Mouse (Mus musculus) erythroblast, embryonic 14.5 days (primary cell): Measurements from ENCODE around the gene Nup160. TPM values are rescaled to one million over a fixed set of nuclear protein-coding genes. Genes with fewer than 3 reads are reported as not detected.

ENCODE experiments used
- H3K27me3 ChIP-seq: 2 replicates; pipeline ENCODE4 v1.6.1; 2012; ENCODE audit warnings: inconsistent platforms; ENCODE audit not compliant: control insufficient read depth
- H3K36me3 ChIP-seq: 2 replicates; pipeline ENCODE4 v1.6.1; 2012; ENCODE audit warnings: mild to moderate bottlenecking, inconsistent platforms; ENCODE audit not compliant: control insufficient read depth
- H3K4me1 ChIP-seq: 2 replicates; pipeline ENCODE4 v1.6.1; 2012; ENCODE audit warnings: inconsistent platforms; ENCODE audit not compliant: control insufficient read depth
- H3K4me3 ChIP-seq: replicated peaks from 2 replicates; pipeline ENCODE3; 2012; ENCODE audit warnings: moderate library complexity, mild to moderate bottlenecking, inconsistent platforms
- H3K9me3 ChIP-seq: 2 replicates; pipeline ENCODE4 v1.6.1; 2012; ENCODE audit warnings: low read length, inconsistent platforms, mixed read lengths; ENCODE audit not compliant: control insufficient read depth
- GATA1 ChIP-seq: IDR thresholded peaks from 2 replicates; pipeline ENCODE4 v1.6.1; 2012; ENCODE audit warnings: low read length, inconsistent platforms, mixed read lengths
- TAL1 ChIP-seq: IDR thresholded peaks from 3 replicates; pipeline ENCODE4 v1.6.1; 2012; ENCODE audit warnings: low read length, inconsistent platforms, mixed read lengths
- polyA plus RNA-seq: library from polyadenylated mRNA; stranded (reverse); fragments of >175 nt; gene quantifications from 2 replicates; pipeline ENCODE4 v1.2.3, GENCODE M21; 2012

Gene Nup160
- polyA plus RNA-seq, 1 experiment: 0.84 TPM

- Histone ChIP-seq H3K27me3 (no peaks in the 10 kb centered on the region), H3K36me3 (peaks cover 7% of the 10 kb centered on the region), H3K9me3 (peaks cover 2% of the 10 kb centered on the region), H3K4me3 (no peak overlapping the region), H3K4me1 (peaks cover 24% of the 10 kb centered on the region)
- TF ChIP-seq GATA1 (no peak), TAL1 (no peak)
Observed at GRCm38 (mm10) chr2:90674555-90674954, 2.5 kb upstream of the Nup160 start.

GRCm38 (mm10) chr2:90675488-90675887 is 1.5 kb upstream of the Nup160 start:
- H3K36me3 ChIP-seq: peaks cover 6% of the 10 kb centered on the region
- H3K9me3 ChIP-seq: no peaks in the 10 kb centered on the region
- H3K27me3 ChIP-seq: no peaks in the 10 kb centered on the region
- H3K4me1 ChIP-seq: peaks cover 27% of the 10 kb centered on the region
- no peak overlapping the region for H3K4me3 ChIP-seq
- TF ChIP-seq TAL1 (no peak), GATA1 (no peak)

- H3K27me3 ChIP-seq: no peaks in the 10 kb centered on the region
- TF ChIP-seq GATA1 (no peak), TAL1 (no peak)
- no peaks in the 10 kb centered on the region for H3K9me3 ChIP-seq
- H3K36me3 ChIP-seq: peaks cover 36% of the 10 kb centered on the region
- peak overlapping the region; percentile 67 for H3K4me3 ChIP-seq
- peaks cover 35% of the 10 kb centered on the region for H3K4me1 ChIP-seq
Observed at GRCm38 (mm10) chr2:90678256-90679060, 1.4 kb downstream of the Nup160 start.

- H3K4me3 ChIP-seq: peak overlapping the region; percentile 67
- H3K36me3 ChIP-seq: peaks cover 44% of the 10 kb centered on the region
- H3K4me1 ChIP-seq: peaks cover 35% of the 10 kb centered on the region
Observed at GRCm38 (mm10) chr2:90679061-90679810, 2.2 kb downstream of the Nup160 start.

GRCm38 (mm10) chr2:90700943-90701342 is 23.9 kb downstream of the Nup160 start:
- peaks cover 100% of the 10 kb centered on the region for H3K36me3 ChIP-seq
- TF ChIP-seq GATA1 (no peak), TAL1 (no peak)
- H3K9me3 ChIP-seq: no peaks in the 10 kb centered on the region
- H3K27me3 ChIP-seq: no peaks in the 10 kb centered on the region
- no peak overlapping the region for H3K4me3 ChIP-seq
- no peaks in the 10 kb centered on the region for H3K4me1 ChIP-seq

More at GRCm38 (mm10) chr2:90679061-90679810, 2.2 kb downstream of the Nup160 start:
- H3K27me3 ChIP-seq: no peaks in the 10 kb centered on the region
- H3K9me3 ChIP-seq: no peaks in the 10 kb centered on the region
- TF ChIP-seq GATA1 (no peak), TAL1 (no peak)

GRCm38 (mm10) chr2:90708548-90708947 is 31.5 kb downstream of the Nup160 start:
- H3K9me3 ChIP-seq: no peaks in the 10 kb centered on the region
- H3K4me3 ChIP-seq: no peak overlapping the region
- H3K4me1 ChIP-seq: peaks cover 6% of the 10 kb centered on the region
- H3K27me3 ChIP-seq: no peaks in the 10 kb centered on the region
- TF ChIP-seq TAL1 (no peak), GATA1 (no peak)
- peaks cover 100% of the 10 kb centered on the region for H3K36me3 ChIP-seq

GRCm38 (mm10) chr2:90715555-90716092 is 38.6 kb downstream of the Nup160 start:
- Histone ChIP-seq H3K4me3 (peak overlapping the region; percentile 33), H3K4me1 (peaks cover 33% of the 10 kb centered on the region), H3K36me3 (peaks cover 96% of the 10 kb centered on the region), H3K27me3 (no peaks in the 10 kb centered on the region), H3K9me3 (no peaks in the 10 kb centered on the region)
- TF ChIP-seq TAL1 (peak; percentile 66), GATA1 (peak; percentile 65)

GRCm38 (mm10) chr2:90717366-90717765 is 40.4 kb downstream of the Nup160 start:
- H3K4me1 ChIP-seq: peaks cover 33% of the 10 kb centered on the region
- H3K9me3 ChIP-seq: no peaks in the 10 kb centered on the region
- H3K4me3 ChIP-seq: no peak overlapping the region
- peaks cover 96% of the 10 kb centered on the region for H3K36me3 ChIP-seq
- TF ChIP-seq GATA1: no peak
- no peak for TF ChIP-seq TAL1
- H3K27me3 ChIP-seq: no peaks in the 10 kb centered on the region

- peaks cover 96% of the 10 kb centered on the region for H3K36me3 ChIP-seq
- no peaks in the 10 kb centered on the region for H3K27me3 ChIP-seq
- no peak overlapping the region for H3K4me3 ChIP-seq
- TF ChIP-seq TAL1 (no peak), GATA1 (no peak)
- no peaks in the 10 kb centered on the region for H3K9me3 ChIP-seq
- H3K4me1 ChIP-seq: peaks cover 33% of the 10 kb centered on the region
Observed at GRCm38 (mm10) chr2:90717948-90718347, 40.9 kb downstream of the Nup160 start.
